Mouse (Mus musculus) R1 (cell line): ENCODE measurements at regions not wholly inside any gene's neighbourhood (a gene's known extent, or its start where the extent isn't known, plus 50 kb on each side); places are given as distances from the start of the nearest gene placed in this dataset.
A peak's percentile ranks its signal among the peaks of the same experiment; 100 is the strongest.

Source experiments
- DNase-seq: peaks from one replicate; pipeline ENCODE4 v3.0.0-alpha.2; 2018; ENCODE audit warnings: low read depth, low spot score

GRCm38 (mm10) chr5:107035376-107035775 lies 71.3 kb downstream of the Cdc7 start:
- no peak for DNase-seq

DNA sequence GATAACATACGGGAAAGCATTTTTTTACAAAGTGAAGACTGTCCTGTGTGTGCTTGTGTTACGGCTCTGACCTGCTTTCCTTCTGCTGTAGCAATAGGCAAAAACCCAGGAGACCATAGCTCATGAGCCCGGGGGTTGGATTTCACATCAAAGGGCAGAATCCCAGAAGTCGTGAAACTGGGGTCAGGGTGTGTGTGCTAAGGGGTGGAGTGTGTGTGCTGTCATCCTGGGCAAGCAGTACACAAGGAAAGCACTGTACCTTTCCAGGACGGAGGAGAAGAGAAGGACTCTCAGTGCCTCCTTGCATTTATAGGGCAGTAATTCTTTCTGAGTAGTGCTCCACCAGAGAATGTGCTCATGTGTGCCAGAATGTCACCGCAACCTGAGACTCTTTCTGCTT lies 71.7 kb downstream of the Cdc7 start:
- DNase-seq: no peak

DNA sequence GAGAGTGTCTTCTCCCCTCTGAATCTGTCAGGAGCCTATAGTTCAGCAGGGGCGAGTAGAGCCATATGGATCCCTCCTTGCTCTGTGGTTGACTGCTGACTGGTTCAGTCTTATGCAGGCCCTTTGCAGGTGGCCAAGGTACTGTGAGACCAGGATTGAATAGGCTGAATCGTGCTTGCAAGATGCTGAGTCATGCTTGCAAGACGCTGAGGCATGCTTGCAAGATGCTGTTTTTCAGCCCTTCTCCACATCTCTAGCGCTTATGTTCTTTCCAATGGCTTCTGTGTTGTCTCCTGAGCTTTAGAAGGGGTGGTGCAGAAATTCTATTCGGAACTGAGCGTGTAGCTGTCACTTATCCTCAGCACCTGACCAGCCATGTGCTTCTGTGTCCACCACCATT lies 72.4 kb downstream of the Cdc7 start:
- DNase-seq: peak; percentile 20

DNA sequence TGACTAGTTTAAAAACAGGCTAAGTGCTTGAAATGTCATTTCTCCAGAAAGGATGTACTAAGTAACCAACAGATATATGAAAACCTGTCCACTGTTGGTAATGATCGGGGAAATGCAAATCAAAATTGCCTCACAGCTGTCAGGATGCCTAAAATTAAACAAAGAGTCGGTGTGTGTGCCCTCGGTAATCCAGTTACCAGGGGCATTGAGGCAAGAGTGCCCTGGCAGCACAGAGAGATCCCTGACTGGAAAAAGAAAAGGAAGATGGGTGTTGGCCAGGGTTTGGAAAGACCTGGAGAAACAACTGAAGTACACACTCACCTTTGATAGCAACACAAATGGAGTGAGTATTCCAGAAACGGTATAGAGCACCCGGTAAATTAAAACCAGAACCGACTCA lies 73.0 kb downstream of the Cdc7 start:
- DNase-seq: no peak

GRCm38 (mm10) chr5:107039340-107039739 lies 75.2 kb downstream of the Cdc7 start:
- no peak for DNase-seq

GRCm38 (mm10) chr5:107039956-107040355 lies 75.8 kb downstream of the Cdc7 start:
- no peak for DNase-seq

GRCm38 (mm10) chr5:107040489-107040888 lies 76.4 kb downstream of the Cdc7 start:
- DNase-seq: no peak

- no peak for DNase-seq
Observed at GRCm38 (mm10) chr5:107045163-107045562, 81.0 kb downstream of the Cdc7 start.

GRCm38 (mm10) chr5:107046501-107046931 lies 82.4 kb downstream of the Cdc7 start:
- no peak for DNase-seq

DNA sequence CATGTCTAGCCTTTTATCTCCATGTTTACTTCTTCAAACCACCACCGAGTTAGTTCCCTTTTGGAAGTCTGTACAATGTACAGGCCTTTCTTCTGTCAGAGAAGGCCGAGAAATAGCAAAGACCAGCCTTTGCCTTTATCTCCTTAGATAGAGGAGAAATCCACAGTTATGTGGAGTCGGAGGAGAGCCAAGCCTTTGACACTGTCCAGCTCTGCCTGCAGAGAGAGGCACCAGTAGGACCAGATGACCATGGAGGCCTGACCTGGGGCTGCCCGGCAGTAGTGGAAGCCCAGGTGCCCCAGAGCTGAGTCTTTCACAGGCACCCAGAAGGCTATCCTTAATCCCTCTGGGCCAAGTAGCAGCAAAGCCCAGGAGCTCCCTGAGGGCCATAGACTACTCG lies 84.5 kb downstream of the Cdc7 start:
- DNase-seq: no peak

DNA sequence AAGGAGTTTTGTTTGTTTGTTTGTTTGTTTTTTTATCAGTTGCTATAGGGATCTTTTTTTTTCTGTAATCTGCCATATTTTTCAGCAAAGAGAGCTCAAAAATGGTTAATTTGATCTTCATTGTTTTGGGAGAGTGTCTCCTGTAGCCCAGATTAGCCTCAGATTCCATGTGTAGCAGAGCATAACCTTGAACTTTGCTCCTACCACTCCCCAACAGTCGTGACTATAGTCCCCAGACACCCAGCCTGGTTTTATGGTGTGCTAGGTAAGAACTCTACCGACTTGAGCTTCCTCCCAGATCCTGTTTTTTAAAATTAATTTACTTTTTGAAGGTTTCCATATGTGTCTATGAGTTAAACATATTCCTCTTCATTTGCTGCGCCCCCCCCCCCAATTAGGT lies 86.0 kb downstream of the Cdc7 start:
- DNase-seq: no peak

DNA sequence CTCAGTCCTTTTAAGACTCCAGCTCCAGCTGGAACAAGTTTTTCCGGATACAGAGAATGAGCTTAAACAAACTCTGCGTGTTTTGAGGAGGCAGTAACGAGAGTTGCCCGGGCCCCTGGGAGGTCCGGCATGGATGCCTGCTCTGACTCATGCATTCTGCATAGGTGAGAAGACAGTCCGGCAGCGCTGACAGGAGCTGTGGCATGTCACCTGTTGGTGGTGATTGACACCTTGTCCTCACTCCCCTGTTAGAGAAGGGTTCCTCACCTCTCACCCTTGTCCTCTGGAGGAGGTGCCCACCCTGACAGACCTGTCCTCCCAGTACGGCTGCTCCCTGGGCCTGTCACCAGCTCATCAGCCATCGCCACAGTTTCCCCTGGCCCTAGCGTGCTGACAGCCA lies 87.7 kb downstream of the Cdc7 start:
- DNase-seq: no peak

DNA sequence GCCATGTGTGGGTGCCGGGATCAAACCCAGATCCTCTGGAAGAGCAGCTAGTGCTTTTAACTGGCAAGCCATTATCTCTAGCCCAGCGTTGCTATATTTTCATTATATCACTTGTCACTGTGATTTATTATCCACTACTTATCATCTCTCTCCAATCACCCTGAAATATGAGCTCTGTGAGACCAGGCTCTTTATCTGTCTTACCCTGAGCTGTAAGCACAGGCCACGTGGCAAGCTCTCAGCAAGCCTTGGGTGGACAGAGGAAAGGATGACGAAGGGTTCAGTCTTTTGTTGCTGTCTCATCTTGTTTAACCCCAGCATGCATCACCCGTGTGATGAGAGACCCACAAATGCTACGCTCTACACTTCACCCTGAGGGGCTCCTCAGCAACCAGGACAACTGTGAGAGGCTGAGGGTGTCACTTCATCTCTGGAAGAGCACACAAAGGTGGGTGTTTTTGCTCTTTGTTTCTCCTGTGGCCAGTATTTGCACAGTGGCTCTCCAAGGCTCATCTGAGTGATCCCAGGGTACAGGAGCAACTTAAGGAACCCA lies 90.9 kb downstream of the Cdc7 start:
- DNase-seq: no peak

GRCm38 (mm10) chr5:107055455-107055854 lies 91.3 kb downstream of the Cdc7 start:
- DNase-seq: no peak
